ENCODE assay signal across 11 mouse cellular contexts in the genomic region with DNA sequence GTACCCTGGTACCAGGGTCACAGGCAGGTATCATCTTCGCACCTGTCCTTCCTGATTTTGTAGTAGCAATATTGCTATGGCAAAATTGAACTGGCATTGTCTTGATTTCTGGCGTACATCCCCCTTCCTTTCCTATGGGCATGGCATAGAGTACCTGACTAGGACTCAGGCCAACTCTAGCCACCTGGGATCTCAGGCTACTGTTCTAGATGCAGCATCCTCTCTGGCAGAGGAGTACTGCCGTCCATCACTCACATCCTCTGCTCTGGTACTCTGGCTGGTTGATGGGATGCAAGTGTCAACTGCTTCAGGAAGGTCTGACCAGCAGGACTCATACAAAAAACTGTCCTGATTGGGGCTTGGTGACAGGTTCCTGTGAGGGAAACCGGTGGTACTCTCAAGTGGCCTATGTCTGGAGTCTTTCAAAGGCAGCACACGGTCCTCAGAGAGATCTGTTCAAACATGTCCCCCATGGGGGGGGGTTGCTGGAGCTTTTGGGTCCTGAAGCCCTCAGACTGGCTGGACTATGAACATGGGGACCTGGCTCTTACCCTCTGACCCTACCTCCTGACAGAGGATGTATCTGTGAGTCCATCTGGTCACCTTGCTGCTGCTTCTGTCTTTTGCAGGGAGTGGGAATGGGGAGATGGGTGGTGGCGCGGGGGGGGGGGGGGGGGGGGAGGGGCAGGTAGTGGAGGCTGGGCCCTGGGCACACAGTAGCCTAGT.
DNase-seq lines count a peak whose midpoint lies in the region; ATAC-seq and TF ChIP-seq lines count a peak whose summit lies in the region.
"Had no signal": no experiment of that assay in that cellular context is flagged by ENCODE, and none has a peak within 500 bp of the region (broad histone marks: within the 10 kb centered on the region; RNA-seq: fewer than 3 reads in every experiment).

No protein-coding gene starts in this region.

- H3K9ac ChIP-seq in lung, embryonic 14.5 days = no peak overlapping the region
- H3K9ac ChIP-seq in hindbrain, embryonic 11.5 days (ENCODE audit: low read depth, low read length) = no peak overlapping the region
- H3K9ac ChIP-seq in midbrain, embryonic 16.5 days (ENCODE audit: low read depth, low read length) = no peak overlapping the region
- H3K9ac ChIP-seq: liver, embryonic 14.5 days had no signal

- H3K4me3 ChIP-seq in lung, embryonic 14.5 days (ENCODE audit: low read depth, low read length) = no peak overlapping the region
- H3K4me3 ChIP-seq in hindbrain, embryonic 11.5 days (ENCODE audit: low read depth, low read length) = no peak overlapping the region
- no peak overlapping the region for H3K4me3 ChIP-seq in midbrain, embryonic 16.5 days (ENCODE audit: low read depth, low read length)

- H3K36me3 ChIP-seq in lung, embryonic 14.5 days (ENCODE audit: insufficient read depth) = no peaks in the 10 kb centered on the region
- no peaks in the 10 kb centered on the region for H3K36me3 ChIP-seq in hindbrain, embryonic 11.5 days (ENCODE audit: control insufficient read depth, insufficient read depth, low read length)
- no peaks in the 10 kb centered on the region for H3K36me3 ChIP-seq in midbrain, embryonic 16.5 days (ENCODE audit: control insufficient read depth, insufficient read depth, low read length)

- no peaks in the 10 kb centered on the region for H3K9me3 ChIP-seq in lung, embryonic 14.5 days (ENCODE audit: low read depth, low read length)
- H3K9me3 ChIP-seq in hindbrain, embryonic 11.5 days (ENCODE audit: control insufficient read depth, low read length) = no peaks in the 10 kb centered on the region
- H3K9me3 ChIP-seq in midbrain, embryonic 16.5 days (replicated peaks; ENCODE audit: control insufficient read depth, low read length, poor library complexity, severe bottlenecking) = no peaks in the 10 kb centered on the region

- no peak for TF ChIP-seq CTCF in lung, embryonic 14.5 days (IDR thresholded peaks at IDR 0.05; ENCODE audit: low read depth)

- 0 out of 2 replicates have a peak, but pooled peaks have one; percentile 11 for ATAC-seq in lung, embryonic 14.5 days (ENCODE audit: insufficient read depth)
- peak; percentile 12; the same call in 1 of the 2 replicates for ATAC-seq in hindbrain, embryonic 11.5 days (ENCODE audit: low FRiP score)
- ATAC-seq in midbrain, embryonic 16.5 days = peak; percentile 8; the same call in 1 of the 2 replicates
- ATAC-seq in granulocyte monocyte progenitor cell, adult 5-6 weeks (replicated peaks; ENCODE audit: poor library complexity, severe bottlenecking) = no peak
- ATAC-seq: Patski had no signal

- no peaks in the 10 kb centered on the region for H3K27me3 ChIP-seq in lung, embryonic 14.5 days (ENCODE audit: insufficient read depth, low read length)
- no peaks in the 10 kb centered on the region for H3K27me3 ChIP-seq in hindbrain, embryonic 11.5 days (ENCODE audit: control insufficient read depth, insufficient read depth, low read length)
- no peaks in the 10 kb centered on the region for H3K27me3 ChIP-seq in midbrain, embryonic 16.5 days (ENCODE audit: control insufficient read depth, insufficient read depth, low read depth, low read length)
- H3K27me3 ChIP-seq: Patski had no signal

- H3K27ac ChIP-seq in lung, embryonic 14.5 days (ENCODE audit: low read depth) = no peak overlapping the region
- 0 out of 2 replicates have a peak overlapping the region, but pooled peaks have one; percentile 27 for H3K27ac ChIP-seq in hindbrain, embryonic 11.5 days (ENCODE audit: low read depth, low read length)
- H3K27ac ChIP-seq in midbrain, embryonic 16.5 days (ENCODE audit: low read length) = no peak overlapping the region
- H3K27ac ChIP-seq: liver, embryonic 14.5 days had no signal

- H3K4me2 ChIP-seq in lung, embryonic 14.5 days = no peak overlapping the region
- H3K4me2 ChIP-seq in hindbrain, embryonic 11.5 days (replicated peaks; ENCODE audit: low read depth, low read length) = no peak overlapping the region
- no peak overlapping the region for H3K4me2 ChIP-seq in midbrain, embryonic 16.5 days (ENCODE audit: low read length)

- H3K4me1 ChIP-seq in lung, embryonic 14.5 days (ENCODE audit: insufficient read depth) = no peaks in the 10 kb centered on the region
- H3K4me1 ChIP-seq in hindbrain, embryonic 11.5 days (replicated peaks; ENCODE audit: control insufficient read depth, insufficient read depth, low read length) = no peaks in the 10 kb centered on the region; the same call in 1 of the 2 replicates
- H3K4me1 ChIP-seq in midbrain, embryonic 16.5 days (ENCODE audit: control insufficient read depth, insufficient read depth, low read length) = peaks cover 2% of the 10 kb centered on the region; the same call in 1 of the 2 replicates

- 74% methylated on average over 5 of the region's 7 CpGs for WGBS in lung, embryonic 14.5 days
- WGBS in hindbrain, embryonic 11.5 days = 78% methylated on average over 5 of the region's 7 CpGs
- 70% methylated on average over 5 of the region's 7 CpGs for WGBS in midbrain, embryonic 16.5 days

- DNase-seq in cerebellum, postnatal 14 days = peak; percentile 38 to 46
- DNase-seq in cerebellum, adult 11 months = no peak
- DNase-seq in lung, embryonic 14.5 days = no peak
- DNase-seq in lung, postnatal 14 days = no peak
- peak; percentile 41 for DNase-seq in hindbrain, embryonic 11.5 days (ENCODE audit: low spot score)
- DNase-seq in urinary bladder, postnatal 4 days (ENCODE audit: low spot score in 2 of 2) = no peak
- DNase-seq: B cell, adult 2 months had no signal

Comparison
In these comparisons a context has a peak if more than half of its experiments do, and no peak if none do; other contexts are left out.
1. DNase-seq: peak in cerebellum, postnatal 14 days (2 of 2) and hindbrain, embryonic 11.5 days (single experiment); none in cerebellum, adult 11 months (single experiment), lung, embryonic 14.5 days (single experiment), lung, postnatal 14 days (single experiment) and urinary bladder, postnatal 4 days (0 of 2).